Mouse (Mus musculus): Measurements from ENCODE around the gene Tmem63c. TPM values are rescaled to one million over a fixed set of nuclear protein-coding genes. Genes with fewer than 3 reads are reported as not detected.

Tmem63c gene
- polyA plus RNA-seq, 1 experiment from 2014 or later, result not detected

DNA sequence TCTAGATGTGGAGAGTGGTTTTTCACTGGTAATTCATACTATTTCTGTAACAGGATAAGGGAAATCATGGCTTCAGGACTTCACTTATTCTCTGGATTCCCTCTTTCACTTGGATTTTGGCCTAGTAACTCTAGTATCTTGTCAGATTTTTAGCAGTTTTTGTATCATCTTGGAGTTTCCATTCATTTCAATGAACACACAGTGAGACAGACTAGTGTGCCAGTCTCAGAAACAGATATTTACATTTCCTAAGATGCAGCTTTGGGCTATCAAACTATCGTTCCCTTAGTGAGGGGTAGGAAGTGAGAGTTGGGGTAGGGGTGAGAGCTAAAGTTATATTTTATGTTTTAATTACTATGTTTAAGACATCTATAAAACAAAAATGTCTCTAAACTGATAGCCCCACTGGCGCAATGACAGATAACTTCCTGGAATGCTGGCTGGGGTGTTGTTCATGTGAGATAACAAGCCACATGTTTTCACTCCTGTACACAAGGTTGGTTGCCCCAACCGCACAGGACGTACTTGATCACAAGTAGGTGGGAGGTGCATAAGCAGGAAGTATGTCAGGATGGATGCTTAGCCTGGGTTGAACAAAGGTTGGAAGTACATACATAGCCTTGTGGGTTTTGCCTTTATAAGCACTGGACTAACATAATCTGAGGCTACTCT is 100.9 kb downstream of the Tmem63c start:
- no peak overlapping the region for H3K9ac ChIP-seq (ENCODE audit: low read length)
- no peaks in the 10 kb centered on the region for H3K9me3 ChIP-seq (replicated peaks; ENCODE audit: control insufficient read depth, low read length)
- H3K4me3 ChIP-seq (ENCODE audit: low read length), result no peak overlapping the region
- no peak for ATAC-seq (replicated peaks; ENCODE audit: extremely low read depth, insufficient read depth, low FRiP score)
- no peak overlapping the region for H3K27ac ChIP-seq (ENCODE audit: low read length)
- peaks cover 26% of the 10 kb centered on the region for H3K36me3 ChIP-seq (ENCODE audit: control insufficient read depth, insufficient read depth)
- H3K4me2 ChIP-seq (ENCODE audit: low read depth, low read length), result no peak overlapping the region
- 77% methylated on average over 4 of the region's 4 CpGs for WGBS
- H3K27me3 ChIP-seq (ENCODE audit: control insufficient read depth, insufficient read depth, low read length), result no peaks in the 10 kb centered on the region
- no peaks in the 10 kb centered on the region for H3K4me1 ChIP-seq (ENCODE audit: control insufficient read depth, insufficient read depth, low read length)

DNA sequence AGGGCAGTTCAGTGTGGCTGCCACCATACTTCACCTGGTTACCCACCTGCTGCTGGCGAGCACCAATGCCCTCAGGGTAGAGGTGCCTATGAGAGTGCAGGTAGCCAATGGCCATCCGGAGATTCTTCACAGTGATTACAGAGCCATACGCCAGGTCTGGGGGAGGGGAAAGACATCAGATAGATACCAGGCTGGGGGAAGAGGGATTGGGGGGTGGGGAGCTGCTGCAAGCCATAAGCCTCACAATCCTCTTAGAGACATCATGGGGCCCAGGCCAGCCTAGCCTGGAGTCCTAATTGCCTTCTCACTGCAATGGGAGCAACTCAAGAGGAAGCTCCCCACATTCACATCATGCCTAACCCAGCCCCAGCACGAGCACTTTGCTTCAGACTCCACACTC is 106.1 kb downstream of the Tmem63c start:
- 76% methylated on average over 4 of the region's 4 CpGs for WGBS
- H3K36me3 ChIP-seq (ENCODE audit: control insufficient read depth, insufficient read depth), result peaks cover 26% of the 10 kb centered on the region

DNA sequence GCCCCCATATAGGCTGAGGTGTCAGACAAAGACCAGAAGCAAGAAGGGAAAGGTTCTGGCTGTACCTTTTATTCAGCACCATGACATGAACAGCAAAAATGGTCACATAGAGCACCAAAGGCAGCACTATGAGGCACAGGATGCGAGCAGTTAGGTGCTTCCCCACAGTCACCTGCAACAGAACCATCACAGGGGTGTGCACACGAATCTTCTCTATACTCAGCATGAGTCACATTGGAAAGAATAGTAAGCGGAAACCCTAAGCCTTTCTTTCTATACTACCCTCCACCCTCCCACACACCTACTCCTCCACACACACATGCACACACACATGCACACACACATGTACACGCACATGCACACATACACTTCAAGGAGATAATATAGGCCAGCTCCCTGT is 109.1 kb downstream of the Tmem63c start:
- H3K4me1 ChIP-seq (ENCODE audit: control insufficient read depth, insufficient read depth, low read length), result peaks cover 3% of the 10 kb centered on the region; the same call in 1 of the 2 replicates
- H3K9ac ChIP-seq (ENCODE audit: low read length), result no peak overlapping the region
- WGBS, result 93% methylated on average over 4 of the region's 4 CpGs
- H3K4me3 ChIP-seq (ENCODE audit: low read length), result no peak overlapping the region
- no peak for ATAC-seq (replicated peaks; ENCODE audit: extremely low read depth, insufficient read depth, low FRiP score)
- no peaks in the 10 kb centered on the region for H3K9me3 ChIP-seq (replicated peaks; ENCODE audit: control insufficient read depth, low read length)
- no peak overlapping the region for H3K4me2 ChIP-seq (ENCODE audit: low read depth, low read length)
- no peaks in the 10 kb centered on the region for H3K27me3 ChIP-seq (ENCODE audit: control insufficient read depth, insufficient read depth, low read length)
- H3K36me3 ChIP-seq (ENCODE audit: control insufficient read depth, insufficient read depth), result peaks cover 7% of the 10 kb centered on the region; the same call in 1 of the 2 replicates
- H3K27ac ChIP-seq (ENCODE audit: low read length), result no peak overlapping the region

More for the DNA sequence above, 106.1 kb downstream of the Tmem63c start:
- Histone ChIP-seq H3K9ac (ENCODE audit: low read length) (no peak overlapping the region), H3K27me3 (ENCODE audit: control insufficient read depth, insufficient read depth, low read length) (no peaks in the 10 kb centered on the region), H3K4me2 (ENCODE audit: low read depth, low read length) (no peak overlapping the region), H3K27ac (ENCODE audit: low read length) (no peak overlapping the region), H3K4me1 (ENCODE audit: control insufficient read depth, insufficient read depth, low read length) (peaks cover 3% of the 10 kb centered on the region; the same call in 1 of the 2 replicates), H3K4me3 (ENCODE audit: low read length) (no peak overlapping the region), H3K9me3 (replicated peaks; ENCODE audit: control insufficient read depth, low read length) (no peaks in the 10 kb centered on the region)
- no peak for ATAC-seq (replicated peaks; ENCODE audit: extremely low read depth, insufficient read depth, low FRiP score)

DNA sequence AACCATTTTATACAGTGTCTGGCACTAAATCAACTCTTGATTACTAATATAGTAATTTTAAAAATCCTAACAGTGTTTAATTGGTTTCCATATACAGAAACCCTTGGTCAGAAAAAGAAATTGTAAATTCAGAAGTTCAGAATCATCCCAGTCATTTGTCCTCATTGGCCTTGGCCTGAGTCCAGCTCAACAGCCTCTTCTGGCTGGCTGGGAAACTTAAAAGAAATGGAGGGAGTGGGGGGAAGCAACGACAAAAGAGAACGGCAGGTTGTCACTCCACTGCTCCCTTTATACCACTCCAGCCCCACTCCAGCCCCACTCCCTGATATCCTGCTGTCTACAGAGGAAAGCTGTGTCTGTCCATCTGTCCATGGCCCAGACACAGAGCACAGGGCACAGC is 110.0 kb downstream of the Tmem63c start:
- ATAC-seq (replicated peaks; ENCODE audit: extremely low read depth, insufficient read depth, low FRiP score), result no peak

DNA sequence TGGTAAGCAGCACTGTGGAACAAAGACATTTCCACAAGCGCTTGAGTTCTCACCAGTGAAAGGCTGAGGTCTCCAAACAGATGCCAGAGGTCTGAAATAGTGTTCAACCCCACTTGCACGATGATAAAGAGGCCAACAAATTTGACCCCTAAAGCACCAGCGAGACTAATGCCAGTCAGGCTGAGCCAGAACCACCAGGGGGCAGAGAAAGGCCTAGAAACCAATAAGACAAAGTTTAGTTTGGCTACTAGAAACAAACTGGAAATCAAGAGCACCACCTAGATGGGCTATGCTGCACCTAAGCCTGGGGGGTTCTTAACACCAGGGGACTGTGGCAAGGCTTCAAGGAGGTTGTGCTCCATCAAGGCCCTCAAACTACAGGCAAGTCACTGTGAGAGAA is 110.5 kb downstream of the Tmem63c start:
- H3K27me3 ChIP-seq (ENCODE audit: control insufficient read depth, insufficient read depth, low read length), result no peaks in the 10 kb centered on the region
- WGBS, result 47% methylated on average over 3 of the region's 3 CpGs
- no peak for ATAC-seq (replicated peaks; ENCODE audit: extremely low read depth, insufficient read depth, low FRiP score)

More for the DNA sequence above, 110.0 kb downstream of the Tmem63c start:
- Histone ChIP-seq H3K4me3 (ENCODE audit: low read length) (no peak overlapping the region), H3K9me3 (replicated peaks; ENCODE audit: control insufficient read depth, low read length) (no peaks in the 10 kb centered on the region), H3K4me1 (ENCODE audit: control insufficient read depth, insufficient read depth, low read length) (peaks cover 3% of the 10 kb centered on the region; the same call in 1 of the 2 replicates), H3K36me3 (ENCODE audit: control insufficient read depth, insufficient read depth) (peaks cover 7% of the 10 kb centered on the region; the same call in 1 of the 2 replicates), H3K4me2 (ENCODE audit: low read depth, low read length) (no peak overlapping the region), H3K9ac (ENCODE audit: low read length) (no peak overlapping the region), H3K27me3 (ENCODE audit: control insufficient read depth, insufficient read depth, low read length) (no peaks in the 10 kb centered on the region), H3K27ac (ENCODE audit: low read length) (no peak overlapping the region)
- 43% methylated on average over 2 of the region's 2 CpGs for WGBS

DNA sequence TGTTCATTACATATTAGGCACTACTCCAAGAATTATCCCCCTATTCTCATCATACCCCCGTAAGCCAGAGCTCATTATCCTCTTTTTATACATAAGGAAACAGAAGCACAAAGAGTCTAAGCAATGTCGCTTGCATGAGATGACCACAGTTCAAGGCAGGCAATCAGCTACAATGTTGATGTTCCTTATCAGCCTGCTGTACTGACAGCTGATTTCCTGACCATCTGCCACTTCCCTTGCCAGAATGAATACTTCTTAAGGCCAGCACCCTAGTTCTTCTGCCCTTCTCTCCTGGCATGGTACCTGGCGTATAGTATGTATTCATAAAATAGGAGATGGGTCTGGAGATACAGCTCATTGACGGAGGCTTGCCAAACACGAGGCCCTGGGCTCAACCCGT is 111.1 kb downstream of the Tmem63c start:
- Histone ChIP-seq H3K4me3 (ENCODE audit: low read length) (no peak overlapping the region), H3K4me2 (ENCODE audit: low read depth, low read length) (no peak overlapping the region), H3K27ac (ENCODE audit: low read length) (no peak overlapping the region), H3K9me3 (replicated peaks; ENCODE audit: control insufficient read depth, low read length) (no peaks in the 10 kb centered on the region), H3K4me1 (ENCODE audit: control insufficient read depth, insufficient read depth, low read length) (peaks cover 3% of the 10 kb centered on the region; the same call in 1 of the 2 replicates), H3K36me3 (ENCODE audit: control insufficient read depth, insufficient read depth) (peaks cover 8% of the 10 kb centered on the region; the same call in 1 of the 2 replicates), H3K9ac (ENCODE audit: low read length) (no peak overlapping the region), H3K27me3 (ENCODE audit: control insufficient read depth, insufficient read depth, low read length) (no peaks in the 10 kb centered on the region)
- WGBS, result 80% methylated on average over 6 of the region's 6 CpGs
- ATAC-seq (replicated peaks; ENCODE audit: extremely low read depth, insufficient read depth, low FRiP score), result no peak

More for the DNA sequence above, 110.5 kb downstream of the Tmem63c start:
- no peaks in the 10 kb centered on the region for H3K9me3 ChIP-seq (replicated peaks; ENCODE audit: control insufficient read depth, low read length)
- no peak overlapping the region for H3K9ac ChIP-seq (ENCODE audit: low read length)
- H3K36me3 ChIP-seq (ENCODE audit: control insufficient read depth, insufficient read depth), result peaks cover 7% of the 10 kb centered on the region; the same call in 1 of the 2 replicates
- peaks cover 3% of the 10 kb centered on the region; the same call in 1 of the 2 replicates for H3K4me1 ChIP-seq (ENCODE audit: control insufficient read depth, insufficient read depth, low read length)
- H3K27ac ChIP-seq (ENCODE audit: low read length), result no peak overlapping the region
- H3K4me2 ChIP-seq (ENCODE audit: low read depth, low read length), result no peak overlapping the region
- H3K4me3 ChIP-seq (ENCODE audit: low read length), result no peak overlapping the region

DNA sequence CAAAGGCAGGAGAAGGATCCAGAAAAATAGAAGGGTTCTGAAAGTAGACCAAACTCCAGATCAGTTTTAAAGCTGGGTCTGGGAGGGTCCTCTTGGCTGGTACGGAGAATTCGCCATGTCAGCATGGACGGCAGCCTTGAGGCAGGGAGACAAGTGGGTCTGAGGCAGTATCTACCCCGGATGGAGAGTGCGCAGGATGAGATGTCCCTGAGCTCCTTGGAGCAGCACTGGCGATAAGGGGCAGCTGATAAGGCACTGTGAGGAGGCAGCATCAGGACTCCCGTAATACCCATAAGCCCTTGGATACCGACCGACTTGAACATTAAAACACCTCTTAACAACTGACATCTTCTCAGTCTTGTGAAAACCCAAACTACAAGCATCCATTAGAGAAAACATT is 111.6 kb downstream of the Tmem63c start:
- WGBS, result 62% methylated on average over 9 of the region's 9 CpGs
- Histone ChIP-seq H3K27me3 (ENCODE audit: control insufficient read depth, insufficient read depth, low read length) (no peaks in the 10 kb centered on the region), H3K9ac (ENCODE audit: low read length) (no peak overlapping the region), H3K4me2 (ENCODE audit: low read depth, low read length) (no peak overlapping the region), H3K4me3 (ENCODE audit: low read length) (no peak overlapping the region), H3K4me1 (ENCODE audit: control insufficient read depth, insufficient read depth, low read length) (peaks cover 3% of the 10 kb centered on the region; the same call in 1 of the 2 replicates), H3K36me3 (ENCODE audit: control insufficient read depth, insufficient read depth) (peaks cover 9% of the 10 kb centered on the region; the same call in 1 of the 2 replicates), H3K9me3 (replicated peaks; ENCODE audit: control insufficient read depth, low read length) (no peaks in the 10 kb centered on the region), H3K27ac (ENCODE audit: low read length) (no peak overlapping the region)
- no peak for ATAC-seq (replicated peaks; ENCODE audit: extremely low read depth, insufficient read depth, low FRiP score)

DNA sequence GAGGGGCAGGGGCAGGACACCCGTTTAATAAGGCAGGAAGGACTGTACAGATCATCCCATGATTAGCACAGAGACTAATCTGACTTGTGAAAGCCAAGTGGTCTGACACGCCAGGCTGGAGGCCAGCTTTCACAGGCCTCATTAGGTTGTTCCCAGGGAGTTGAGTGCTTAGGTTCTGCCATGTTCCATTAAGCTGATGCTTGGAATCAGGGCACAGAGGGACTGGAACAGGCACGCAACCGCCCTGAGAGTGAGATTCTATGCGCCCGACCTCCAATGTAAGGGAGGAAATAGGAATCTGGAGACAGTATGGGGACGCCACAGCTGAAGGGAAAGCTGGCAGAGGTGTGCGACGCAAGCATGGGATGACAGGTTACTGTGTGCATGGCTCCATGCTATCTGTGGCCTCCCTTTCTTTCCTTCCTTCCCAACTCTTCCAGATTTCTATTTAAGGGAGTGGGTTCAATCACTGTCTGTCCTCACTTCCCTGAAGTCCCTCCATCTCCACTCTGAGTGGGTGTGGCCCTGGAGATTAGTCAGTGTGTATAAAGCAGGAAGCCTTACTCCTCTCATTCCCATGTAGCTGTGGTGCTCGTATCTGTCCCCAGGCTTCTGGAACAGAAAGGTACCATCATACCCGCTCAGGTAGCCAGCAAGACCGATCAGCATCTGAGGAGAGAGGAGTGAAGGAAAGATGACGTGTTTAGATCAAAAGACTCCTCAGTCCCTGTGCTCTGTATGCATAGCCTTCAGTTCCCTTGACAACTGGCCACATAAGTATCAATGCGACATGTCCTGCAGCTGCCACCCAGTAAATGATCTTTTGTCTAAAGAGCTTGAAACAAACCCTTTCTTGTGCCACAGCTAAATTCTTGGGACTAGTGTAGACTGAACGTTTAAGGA is 116.5 kb downstream of the Tmem63c start:
- Histone ChIP-seq H3K9ac (ENCODE audit: low read length) (no peak overlapping the region), H3K4me2 (ENCODE audit: low read depth, low read length) (no peak overlapping the region), H3K4me1 (ENCODE audit: control insufficient read depth, insufficient read depth, low read length) (peaks cover 7% of the 10 kb centered on the region), H3K27me3 (ENCODE audit: control insufficient read depth, insufficient read depth, low read length) (no peaks in the 10 kb centered on the region), H3K9me3 (replicated peaks; ENCODE audit: control insufficient read depth, low read length) (no peaks in the 10 kb centered on the region), H3K36me3 (ENCODE audit: control insufficient read depth, insufficient read depth) (peaks cover 7% of the 10 kb centered on the region; the same call in 1 of the 2 replicates), H3K4me3 (ENCODE audit: low read length) (no peak overlapping the region), H3K27ac (ENCODE audit: low read length) (no peak overlapping the region)
- WGBS, result 80% methylated on average over 15 of the region's 15 CpGs
- ATAC-seq (replicated peaks; ENCODE audit: extremely low read depth, insufficient read depth, low FRiP score), result no peak

DNA sequence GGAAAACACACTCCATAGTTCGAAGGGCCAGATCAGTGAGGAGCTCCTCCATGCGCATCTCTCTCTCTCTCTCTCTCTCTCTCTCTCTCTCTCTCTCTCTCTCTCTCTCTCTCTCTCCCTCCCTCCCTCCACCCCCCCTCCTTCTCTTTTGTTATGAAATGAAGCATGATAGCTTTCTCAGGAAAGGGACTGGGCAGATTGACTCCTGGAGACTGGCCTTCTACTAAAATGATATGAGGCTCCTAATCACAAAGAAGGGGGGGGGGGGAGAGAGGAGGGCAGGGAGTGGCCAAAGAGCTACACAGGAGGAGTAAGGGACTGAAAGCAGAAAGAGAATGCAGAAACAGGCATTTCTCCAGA is 117.2 kb downstream of the Tmem63c start:
- Histone ChIP-seq H3K27ac (ENCODE audit: low read length) (no peak overlapping the region), H3K27me3 (ENCODE audit: control insufficient read depth, insufficient read depth, low read length) (no peaks in the 10 kb centered on the region), H3K36me3 (ENCODE audit: control insufficient read depth, insufficient read depth) (peaks cover 7% of the 10 kb centered on the region; the same call in 1 of the 2 replicates), H3K9me3 (replicated peaks; ENCODE audit: control insufficient read depth, low read length) (no peaks in the 10 kb centered on the region), H3K4me2 (ENCODE audit: low read depth, low read length) (no peak overlapping the region), H3K4me1 (ENCODE audit: control insufficient read depth, insufficient read depth, low read length) (peaks cover 7% of the 10 kb centered on the region), H3K4me3 (ENCODE audit: low read length) (no peak overlapping the region), H3K9ac (ENCODE audit: low read length) (no peak overlapping the region)
- 80% methylated on average over 2 of the region's 2 CpGs for WGBS
- no peak for ATAC-seq (replicated peaks; ENCODE audit: extremely low read depth, insufficient read depth, low FRiP score)
